Mouse (Mus musculus) adrenal gland, adult 2 months (tissue): ENCODE results near the gene Tmem160. TPM values are rescaled to one million over a fixed set of nuclear protein-coding genes. Genes with fewer than 3 reads are reported as not detected.

Source experiments
- DNase-seq: peaks from one replicate; pipeline ENCODE4 v3.0.0; 2021
- polyA plus RNA-seq: library from polyadenylated mRNA; depleted of rRNA; stranded (reverse); fragments of >200 nt; gene quantifications from 2 replicates; pipeline ENCODE4 v1.2.3, GENCODE M21; 2012
- total RNA-seq, 2 experiments: library from RNA; stranded (reverse); gene quantifications; 2 replicates each; pipeline ENCODE4 v1.2.3; 2021

Tmem160 gene
- total and polyA plus RNA-seq, 3 experiments: 31.1 to 528 (median 76.6) TPM

DNA sequence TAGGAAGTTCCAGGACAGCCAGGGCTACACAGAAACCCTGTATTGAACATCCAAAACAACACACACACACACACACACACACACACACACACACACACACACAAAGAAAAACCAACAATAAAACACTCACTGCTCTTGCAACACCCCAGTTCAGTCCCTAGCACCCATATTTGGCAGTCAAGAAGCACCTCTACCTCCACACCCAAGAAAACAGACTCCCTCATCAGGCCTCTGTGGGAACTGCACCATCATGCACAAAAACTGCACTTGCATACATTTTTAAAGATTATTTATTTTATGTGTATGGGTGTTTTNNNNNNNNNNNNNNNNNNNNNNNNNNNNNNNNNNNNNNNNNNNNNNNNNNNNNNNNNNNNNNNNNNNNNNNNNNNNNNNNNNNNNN is 11.3 kb upstream of the Tmem160 start:
- no peak for DNase-seq

DNA sequence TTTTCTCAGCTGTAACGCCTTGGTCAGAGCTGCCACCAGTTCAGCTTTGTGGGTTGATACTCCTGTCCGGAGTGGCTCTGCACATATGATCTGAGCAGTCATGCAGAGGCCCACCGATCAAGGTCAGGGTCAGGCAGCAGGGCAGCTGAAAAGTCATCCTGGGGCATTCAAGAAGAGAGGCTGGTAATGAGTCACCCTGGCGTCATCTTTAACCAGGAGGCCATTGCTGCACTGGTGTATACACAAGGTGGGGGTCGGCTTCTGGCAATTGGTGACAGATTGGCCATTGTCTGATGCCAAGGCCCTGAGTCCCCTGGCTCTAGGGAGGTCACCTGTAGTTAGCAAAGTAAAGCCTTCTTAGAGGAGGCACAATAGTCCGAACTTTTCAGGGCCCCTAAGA is 923 bp upstream of the Tmem160 start:
- DNase-seq: peak; percentile 84

DNA sequence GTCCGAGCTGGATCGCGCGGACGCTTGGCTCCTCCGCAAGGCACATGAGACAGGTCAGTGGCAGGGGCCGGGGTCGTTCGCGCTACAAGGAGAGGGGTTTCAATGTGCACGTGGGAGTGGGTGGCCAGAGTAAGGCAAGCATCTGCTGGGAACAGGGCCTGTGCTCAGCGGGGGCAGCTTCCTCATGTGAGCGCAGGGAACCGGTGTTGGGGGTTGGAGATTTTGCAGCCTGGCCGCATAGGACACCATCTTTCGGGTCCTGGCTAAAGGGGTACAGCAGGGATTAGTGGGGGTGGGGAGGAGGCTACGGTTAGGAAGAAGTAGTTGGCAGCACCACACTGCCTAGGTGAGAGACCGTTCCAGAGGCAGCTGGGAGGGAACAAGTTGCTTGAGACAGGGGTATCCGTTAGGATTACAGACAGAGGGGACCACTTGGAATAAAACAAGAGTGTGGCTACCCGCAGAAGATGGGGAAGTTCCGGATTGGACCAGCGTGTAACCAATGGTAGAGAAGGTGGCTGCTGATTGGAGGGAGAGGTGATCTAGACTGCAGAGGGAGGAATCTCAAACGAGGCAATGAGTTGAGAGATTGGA is 636 bp downstream of the Tmem160 start:
- peak; percentile 70 for DNase-seq

DNA sequence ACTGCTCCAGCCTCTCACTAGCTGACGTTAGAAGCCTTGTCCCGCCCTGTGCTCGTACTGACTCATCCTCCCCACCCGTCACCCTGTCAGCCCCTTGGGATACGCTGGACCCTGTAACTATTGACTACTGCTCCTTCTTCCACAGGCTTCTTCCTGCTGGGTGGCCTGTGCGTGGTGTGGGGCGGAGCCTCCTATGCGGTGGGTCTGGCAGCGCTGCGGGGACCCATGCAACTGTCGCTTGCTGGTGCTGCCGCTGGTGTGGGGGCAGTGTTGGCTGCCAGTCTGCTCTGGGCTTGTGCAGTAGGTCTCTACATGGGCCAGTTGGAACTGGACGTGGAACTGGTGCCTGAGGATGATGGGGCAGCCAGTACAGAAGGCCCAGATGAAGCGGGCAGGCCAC is 2.4 kb downstream of the Tmem160 start:
- no peak for DNase-seq

DNA sequence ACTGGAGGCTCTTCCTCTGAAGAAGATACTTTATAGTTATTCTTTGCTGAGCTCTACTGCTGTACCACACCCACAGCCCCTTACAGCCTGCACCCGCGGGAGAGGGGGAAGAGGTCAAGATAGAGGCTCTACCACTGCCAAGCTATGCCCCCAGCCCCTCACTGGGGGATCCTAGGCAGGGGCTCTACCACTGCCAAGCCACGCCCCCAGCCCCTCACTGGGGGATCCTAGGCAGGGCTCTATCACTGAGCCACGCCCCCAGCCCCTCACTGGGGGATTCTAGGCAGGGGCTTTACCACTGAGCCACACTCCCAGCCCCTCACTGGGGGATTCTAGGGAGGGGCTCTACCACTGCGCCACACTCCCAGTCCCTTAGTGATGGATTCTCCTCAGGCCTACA is 3.7 kb downstream of the Tmem160 start:
- DNase-seq: no peak

DNA sequence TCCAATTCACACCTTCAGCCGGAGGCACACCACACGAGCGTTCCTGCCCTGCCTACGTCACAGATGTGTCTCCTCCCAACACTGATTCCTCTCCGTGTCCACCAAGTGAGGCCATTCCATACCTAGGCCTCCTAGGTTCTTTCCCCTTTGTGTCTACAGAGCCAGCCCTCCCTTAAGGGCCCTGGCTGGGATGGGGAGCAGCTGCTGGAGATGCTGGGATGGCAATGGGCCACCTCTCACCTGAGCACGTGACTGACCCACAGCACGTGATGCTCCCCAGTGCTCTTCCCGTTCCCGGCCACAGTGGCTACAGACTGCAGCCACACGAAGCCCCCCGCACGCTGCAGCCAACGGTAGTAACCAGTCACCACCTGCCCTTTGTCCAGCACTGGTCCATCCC is 8.0 kb downstream of the Tmem160 start:
- no peak for DNase-seq

DNA sequence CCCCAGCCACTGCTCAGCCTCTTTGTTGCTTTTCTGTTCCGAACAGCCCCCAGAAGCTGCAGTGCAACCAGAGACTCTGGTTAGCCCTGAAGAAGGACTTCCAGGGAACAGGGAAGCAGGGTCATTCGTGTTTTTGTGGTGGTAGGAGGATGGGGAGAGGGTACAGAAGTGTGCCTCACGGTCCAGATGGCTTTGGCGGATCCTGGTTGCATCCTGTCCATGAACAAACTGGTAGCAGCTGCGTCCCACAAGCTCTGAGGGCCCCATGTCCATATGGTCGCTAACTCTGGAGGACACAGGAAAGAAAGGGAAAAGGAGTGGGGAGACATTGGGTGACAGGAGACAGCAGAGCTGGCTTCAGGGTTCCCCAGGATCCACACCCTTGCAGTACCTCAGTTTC is 8.6 kb downstream of the Tmem160 start:
- no peak for DNase-seq

DNA sequence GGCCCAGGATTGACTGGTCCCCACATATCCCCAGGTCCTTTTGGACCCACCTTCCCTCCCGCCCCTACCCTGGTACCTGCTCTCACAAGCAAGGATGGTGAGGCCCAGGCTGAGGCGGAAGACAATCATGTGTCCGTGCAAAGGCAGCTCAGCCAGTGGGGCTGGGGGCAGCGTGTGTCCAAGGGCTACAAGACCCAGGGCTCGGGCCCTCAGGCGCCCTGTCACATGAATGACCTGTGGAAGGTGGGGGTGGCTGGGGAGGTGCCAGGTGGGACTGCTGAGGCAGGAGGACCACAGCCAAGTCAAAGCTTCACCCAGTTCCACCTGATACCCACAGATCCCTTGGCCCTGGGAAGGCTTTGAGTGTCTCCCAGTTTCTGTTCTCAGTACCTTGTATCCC is 9.1 kb downstream of the Tmem160 start:
- no peak for DNase-seq

DNA sequence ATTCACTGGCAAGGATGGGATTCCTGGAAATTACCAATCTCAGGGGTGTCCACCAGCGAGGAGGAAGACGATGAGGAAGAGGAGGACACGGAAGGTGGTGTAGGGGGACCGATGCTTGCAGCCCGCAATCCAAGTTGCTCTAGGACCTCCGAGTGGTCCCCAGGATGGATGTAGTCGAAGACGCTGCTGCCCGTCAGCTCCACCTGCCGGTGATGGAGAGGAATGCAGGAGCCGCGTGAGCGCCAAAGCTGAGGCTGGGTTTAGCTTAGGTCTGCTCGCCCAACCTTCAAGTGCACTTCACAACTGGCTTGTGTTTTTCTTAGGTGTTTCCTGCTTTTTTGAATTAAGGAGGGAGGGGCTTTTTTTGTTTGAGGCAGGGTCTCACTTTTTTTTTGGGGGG is 10.6 kb downstream of the Tmem160 start:
- peak; percentile 79 for DNase-seq

DNA sequence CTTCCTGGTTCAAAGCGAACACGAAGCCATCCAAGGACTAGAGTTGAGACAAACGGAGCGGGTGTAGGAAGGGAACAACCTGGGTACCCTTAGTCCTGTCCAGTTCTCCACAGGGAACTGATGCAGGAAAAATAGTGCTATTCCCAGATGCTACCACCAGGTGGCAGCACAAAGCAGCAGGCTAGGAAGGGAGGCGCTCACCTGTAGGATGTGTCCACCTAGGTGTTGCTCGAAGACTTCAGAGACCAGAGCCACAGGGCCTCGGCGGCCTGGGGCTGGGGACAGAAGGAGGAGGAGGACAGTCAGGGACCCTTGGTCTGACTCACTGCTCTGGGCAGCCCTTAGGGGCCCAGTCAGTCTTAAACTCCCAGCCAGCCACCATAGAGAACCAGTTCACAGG is 12.6 kb downstream of the Tmem160 start:
- DNase-seq: peak; percentile 67

DNA sequence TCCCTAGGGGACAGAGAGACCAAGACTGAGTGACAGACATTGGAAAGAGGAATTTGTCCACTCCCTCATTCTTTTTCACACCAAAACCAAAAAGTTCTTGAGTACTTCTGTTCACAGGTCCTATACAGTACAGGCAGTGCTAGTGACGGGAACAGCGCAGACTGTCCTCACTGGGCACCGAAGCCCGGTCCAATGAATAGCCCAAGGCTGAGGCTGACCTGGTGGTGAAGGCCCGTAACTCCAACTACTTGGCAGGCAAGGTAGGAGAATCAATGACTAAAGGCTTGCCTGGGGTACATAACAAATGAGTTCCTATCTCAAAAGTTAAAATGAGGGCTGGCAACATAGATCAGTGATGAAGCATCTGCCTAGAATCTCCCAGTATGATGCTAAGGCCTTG is 13.0 kb downstream of the Tmem160 start:
- no peak for DNase-seq

DNA sequence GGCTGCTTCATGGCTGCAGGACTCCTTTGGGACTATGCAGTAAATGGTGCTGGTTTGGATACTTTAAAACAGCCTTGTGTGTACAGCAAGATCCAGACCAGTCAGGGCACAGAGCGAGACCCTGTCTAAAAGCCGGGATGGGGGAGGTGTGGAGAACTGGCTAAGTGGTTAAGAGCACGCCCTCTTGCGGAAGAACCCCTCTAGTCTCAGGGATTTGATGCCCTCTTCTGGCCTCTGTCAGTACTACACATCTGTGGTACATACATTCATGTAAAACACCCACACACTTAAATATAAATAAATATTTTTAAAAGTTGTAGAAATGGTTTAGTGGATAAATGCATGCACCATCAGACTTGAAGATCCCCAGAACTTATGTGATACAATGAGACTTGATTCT is 14.0 kb downstream of the Tmem160 start:
- DNase-seq: no peak

DNA sequence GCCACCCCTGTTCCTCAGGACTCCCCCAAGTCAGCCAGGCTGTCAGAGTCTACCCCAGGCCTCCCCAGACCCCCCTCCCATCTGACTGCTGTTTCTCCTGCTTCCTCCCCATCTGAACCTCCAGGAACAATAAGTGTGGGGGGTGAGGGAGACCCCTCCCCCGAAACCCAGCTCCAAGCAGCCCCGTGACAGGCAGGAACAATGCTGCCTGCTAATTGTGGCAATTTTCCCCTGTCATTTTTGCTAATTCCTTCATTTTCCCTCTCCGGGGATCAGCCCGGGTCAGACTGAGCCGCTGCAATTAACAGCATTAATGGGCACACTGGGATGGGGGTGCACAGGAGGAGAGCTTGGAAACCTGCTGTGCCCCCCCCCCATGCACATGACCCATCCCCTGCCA is 15.5 kb downstream of the Tmem160 start:
- DNase-seq: no peak

DNA sequence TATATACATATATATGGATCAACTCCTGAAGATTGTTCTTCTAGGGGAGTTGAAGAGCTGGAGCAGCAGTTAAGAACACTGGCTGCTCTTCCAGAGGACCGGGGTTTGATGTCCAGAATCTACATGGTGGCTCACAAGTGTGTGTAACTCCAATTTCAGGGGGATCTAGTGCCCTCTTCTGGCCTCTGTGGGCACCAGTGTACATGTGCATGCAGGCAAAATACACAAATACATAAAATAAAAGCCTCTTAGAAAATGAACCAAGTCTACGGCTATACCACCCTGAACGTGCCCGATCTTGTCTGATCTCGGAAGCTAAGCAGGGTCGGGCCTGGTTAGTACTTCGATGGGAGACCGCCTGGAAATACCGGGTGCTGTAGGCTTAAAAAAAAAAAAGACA is 19.0 kb downstream of the Tmem160 start:
- peak; percentile 17 for DNase-seq

DNA sequence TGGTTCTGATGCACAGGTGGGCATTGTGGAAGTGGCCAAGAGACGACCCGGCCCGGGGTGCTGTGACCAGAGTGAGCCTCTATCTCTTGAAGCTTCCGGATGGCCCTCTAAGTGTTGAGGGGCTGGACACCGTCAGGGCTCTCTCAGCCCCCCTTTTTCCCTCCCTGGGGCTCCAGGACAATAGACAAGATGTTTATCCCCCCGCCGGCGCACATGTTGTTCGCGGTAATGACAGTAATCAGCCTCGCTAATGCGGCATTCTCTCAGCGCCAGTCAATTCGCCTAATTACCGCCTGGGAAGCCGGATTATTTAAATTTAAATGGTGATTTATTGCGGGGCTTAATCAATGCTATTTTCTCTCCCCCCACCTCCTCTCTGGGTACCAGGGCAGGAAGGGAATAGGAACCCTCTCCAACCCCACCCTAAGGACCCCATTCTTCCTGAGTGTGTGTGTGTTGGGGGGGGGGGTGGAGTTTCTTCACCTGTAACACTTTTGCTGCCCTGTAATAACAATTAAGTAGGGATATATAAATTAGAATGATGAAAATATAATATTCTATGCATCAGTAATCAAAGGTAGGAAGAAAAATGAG is 19.6 kb downstream of the Tmem160 start:
- DNase-seq: no peak

DNA sequence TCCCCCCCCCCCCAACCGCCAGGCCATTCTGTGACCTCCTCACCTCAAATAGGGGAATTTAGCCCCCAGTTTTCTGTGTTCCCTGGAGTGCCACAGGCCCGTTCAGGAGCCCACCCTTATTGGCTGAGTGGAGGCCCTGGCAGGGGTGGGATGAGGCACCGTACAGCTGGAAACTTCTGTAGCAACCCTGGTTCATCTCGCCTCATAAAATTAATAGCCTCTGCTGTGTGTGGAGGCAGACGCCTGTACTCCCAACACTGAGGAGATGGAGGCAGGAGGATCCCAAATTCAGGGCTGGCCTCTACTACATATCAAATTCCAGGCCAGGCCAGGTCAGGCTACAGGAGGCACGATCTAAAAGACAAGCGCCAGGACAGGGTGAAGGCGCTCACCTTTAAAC is 21.3 kb downstream of the Tmem160 start:
- no peak for DNase-seq

DNA sequence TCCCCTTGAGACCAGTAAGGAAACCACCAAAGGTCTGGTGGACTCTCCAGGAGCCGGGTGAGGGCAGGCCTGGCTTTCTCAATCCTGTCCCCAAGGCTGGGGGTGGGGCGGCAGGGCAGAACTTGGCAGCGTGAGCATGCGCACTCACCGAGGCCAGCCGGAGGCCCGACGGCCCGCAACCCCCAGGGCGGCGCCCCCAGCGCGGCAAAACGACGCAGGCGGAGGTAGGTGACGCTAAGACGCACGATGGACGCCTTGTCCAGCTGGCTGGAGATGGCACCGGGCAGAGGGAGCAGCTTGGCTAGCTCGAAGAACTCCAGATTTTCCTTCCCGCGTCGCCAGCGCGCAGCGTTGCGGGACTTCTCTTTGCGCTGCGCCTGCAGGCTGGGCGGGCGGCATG is 21.9 kb downstream of the Tmem160 start:
- peak; percentile 40 for DNase-seq

DNA sequence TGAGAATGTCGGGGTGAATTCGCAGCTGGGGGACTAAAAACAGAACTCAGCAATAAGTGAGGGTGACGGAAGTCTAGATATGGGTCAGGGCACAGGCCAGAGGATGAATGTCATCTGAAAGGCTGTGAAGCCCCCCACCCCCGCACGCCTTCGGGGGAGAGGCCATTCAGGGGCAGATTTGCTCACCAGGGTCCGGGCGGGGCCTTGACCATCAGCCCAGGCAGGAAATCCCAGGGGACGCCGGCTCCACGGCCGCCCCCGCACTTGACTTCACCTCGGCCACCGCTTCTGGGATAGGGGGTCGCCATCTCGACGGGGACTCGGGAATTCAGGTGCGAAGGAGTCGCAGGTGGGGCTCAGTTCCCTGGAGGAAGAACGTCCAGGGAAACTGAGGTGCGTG is 22.7 kb downstream of the Tmem160 start:
- no peak for DNase-seq

DNA sequence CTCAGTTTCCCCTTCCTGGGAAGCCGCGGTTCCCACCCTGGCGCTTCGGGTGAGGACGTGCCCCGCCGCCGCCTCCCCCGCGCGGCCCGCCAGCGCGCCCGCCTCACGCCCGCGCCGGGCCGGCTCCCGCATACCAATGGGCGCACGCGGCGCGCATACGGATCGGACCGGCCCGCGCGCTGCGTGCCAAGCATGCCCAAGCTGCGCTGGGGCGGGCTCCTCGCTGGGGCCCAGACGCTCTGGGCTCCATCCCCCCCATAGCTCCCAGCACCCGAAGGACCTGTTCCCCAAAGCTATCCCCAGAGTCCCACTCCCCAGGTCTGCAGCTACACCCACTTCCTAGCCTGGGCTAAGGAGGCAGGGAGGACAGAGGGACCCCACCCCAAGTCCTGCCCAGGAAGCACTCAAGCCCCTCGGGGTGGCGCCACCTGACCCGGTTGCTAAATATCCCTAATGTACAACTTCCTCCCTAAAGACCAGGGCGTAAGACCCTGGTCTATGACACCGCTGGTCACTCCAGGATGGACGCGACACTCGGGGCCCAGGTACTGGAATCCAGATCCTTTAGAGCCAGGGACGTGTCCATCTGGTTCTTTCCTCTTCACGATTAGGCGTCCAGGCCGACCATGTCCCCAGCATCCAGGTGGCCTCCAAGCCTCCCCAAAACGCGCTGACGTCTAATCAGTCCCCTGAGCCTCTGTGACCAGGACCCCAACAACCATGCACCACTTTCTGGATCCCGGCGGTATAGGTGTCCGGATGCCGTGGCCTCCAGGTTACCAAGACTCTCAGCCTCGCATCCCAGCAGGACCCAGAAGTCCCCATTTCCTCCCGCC is 23.4 kb downstream of the Tmem160 start:
- no peak for DNase-seq

DNA sequence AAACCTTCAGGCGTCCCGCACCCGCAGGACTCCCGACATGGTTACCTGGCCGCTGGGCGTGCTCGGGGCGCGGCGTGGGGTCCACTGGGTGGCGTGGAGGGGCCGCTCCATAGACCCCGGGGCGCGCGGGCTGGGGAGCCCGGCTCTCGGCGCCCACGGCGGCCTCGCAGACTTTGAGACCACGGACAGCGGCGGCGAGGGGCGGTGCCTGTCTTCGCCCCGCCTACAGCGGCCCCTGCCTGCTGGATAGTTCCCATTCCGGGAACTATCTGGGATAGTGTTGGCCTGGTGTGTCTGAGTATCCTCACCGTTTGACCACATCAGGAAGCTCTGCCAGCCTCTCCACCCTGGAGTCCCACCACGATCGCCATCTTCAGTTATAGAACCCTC is 24.0 kb downstream of the Tmem160 start:
- DNase-seq: peak; percentile 24

DNA sequence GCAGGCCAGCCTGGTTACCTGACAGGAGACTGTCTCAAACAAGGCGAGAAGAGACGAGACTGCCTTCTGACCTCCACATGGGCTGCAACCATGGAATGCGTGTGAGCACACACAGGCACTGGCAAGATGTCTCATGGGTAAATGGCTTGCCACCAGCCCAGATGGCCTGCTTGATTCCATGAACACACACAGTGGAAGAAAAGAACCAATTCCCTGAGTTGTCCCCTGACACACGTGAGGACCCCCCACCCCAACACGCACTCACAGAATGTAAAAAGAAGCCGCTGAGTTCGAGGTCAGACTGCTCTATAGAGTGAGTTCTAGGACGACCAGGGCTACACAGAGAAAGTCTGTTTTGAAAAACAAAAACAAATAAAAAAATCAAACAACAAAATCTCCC is 25.0 kb downstream of the Tmem160 start, which contains the start of gene Npas1:
Gene Npas1 (minus strand): TSS at position 101 of the 400 bp plus-strand sequence.
- no peak for DNase-seq

DNA sequence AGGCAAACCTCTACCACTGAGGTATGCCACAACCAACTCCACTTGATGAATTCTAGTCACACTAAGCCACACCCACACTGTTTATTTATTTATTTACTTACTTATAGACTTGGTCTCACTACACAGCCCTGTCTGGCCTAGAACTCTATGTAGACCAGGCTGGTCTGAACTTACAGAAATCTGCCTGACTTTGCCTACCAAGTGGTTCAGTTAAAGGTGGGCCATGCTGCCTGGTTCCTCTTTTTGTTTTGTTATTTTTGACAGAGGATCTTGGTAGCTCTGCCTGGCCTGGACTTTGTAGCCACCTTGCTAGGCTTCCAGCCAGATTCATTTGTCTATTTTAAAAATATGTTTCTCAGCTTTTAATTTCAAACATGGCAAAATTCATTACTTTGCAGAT is 36.2 kb downstream of the Tmem160 start:
- no peak for DNase-seq

DNA sequence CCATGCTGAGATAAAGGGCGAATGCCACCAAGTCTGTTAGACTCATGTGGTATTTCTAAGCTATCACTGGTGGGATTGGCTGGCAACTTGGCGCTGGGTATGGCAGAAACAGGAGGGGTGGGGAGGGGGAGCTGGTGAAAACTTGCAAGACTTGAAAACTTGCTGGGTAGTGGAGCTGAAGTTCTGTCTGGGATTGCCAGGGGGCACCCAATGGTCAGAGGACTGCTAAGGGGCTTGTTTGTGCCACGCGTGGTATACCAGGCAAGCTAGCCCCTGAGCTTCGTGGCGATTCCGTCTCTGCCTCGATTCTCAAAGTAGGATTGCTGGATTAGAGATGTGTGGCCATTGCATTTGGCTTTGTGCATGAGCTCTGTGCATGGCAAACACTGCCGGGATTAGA is 37.4 kb downstream of the Tmem160 start:
- DNase-seq: peak; percentile 29

DNA sequence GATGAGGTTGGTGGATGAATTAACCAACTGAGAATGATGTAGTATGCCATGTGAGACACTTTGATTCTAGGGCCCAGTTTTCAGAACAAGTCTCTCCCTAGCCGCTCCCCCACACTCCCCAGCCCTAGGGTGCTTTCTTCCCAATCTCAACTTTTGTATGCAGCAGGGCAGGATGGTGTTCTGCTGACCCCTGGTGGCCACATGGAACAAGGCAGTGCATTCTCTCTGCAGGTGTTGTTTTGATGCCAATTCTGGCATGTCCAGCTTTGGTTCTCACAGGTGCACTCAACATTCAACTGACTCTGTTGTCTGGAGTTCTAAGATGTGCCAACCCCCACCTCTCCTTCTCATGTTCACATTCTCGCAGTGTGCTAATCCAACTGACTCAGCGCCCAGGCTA is 39.2 kb downstream of the Tmem160 start:
- peak; percentile 60 for DNase-seq
